Mouse (Mus musculus) activated CD4-positive, CD25-positive, alpha-beta regulatory T cell, adult 4 months (primary cell): ENCODE measurements at regions not wholly inside any gene's neighbourhood (a gene's known extent, or its start where the extent isn't known, plus 50 kb on each side); places are given as distances from the start of the nearest gene placed in this dataset.
"Not testable (repeated sequence)": the region's sequence is repeated elsewhere in the genome, so short reads cannot be mapped to it uniquely, and the experiment has no call there.

Source experiments
- ATAC-seq: one replicate; pipeline ENCODE4 v1.8.0; 2017

DNA sequence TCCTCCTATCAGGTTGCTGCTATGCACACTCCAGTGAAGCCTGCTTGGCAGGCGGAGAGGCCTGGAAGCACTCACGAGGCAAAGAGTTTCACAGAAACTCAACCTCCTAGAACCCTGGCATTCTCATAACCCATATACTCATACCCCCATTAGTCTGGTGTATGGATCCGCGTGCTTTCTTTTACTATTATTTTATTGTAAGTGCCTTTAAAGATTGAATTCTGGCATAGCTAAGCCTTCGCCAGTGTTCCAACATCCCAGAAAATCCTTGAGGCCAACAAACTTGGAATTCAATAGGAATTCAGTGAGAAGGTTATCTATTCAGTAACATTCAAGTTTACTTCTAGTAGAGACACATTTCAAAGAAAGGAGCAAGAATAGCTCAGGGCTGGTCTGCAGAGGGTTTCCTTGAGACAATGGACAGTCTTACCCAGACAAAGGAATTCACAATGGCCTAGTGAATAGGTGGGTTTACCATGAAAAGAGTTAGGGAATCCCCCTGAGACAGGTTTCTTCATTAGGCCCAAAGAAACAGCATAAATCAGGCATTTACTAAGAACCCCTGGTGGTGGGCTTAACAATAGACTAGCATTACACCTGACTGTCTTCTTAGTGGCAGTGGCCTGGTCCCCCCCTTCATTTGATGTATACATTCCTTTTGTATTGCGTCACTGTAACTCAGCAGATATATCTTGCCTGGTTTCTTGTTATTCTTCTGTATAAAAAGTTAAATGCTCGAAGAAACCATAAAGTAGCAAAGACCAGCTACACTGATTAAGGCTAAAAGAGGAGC lies 80.8 kb upstream of the Gm15446 start:
- ATAC-seq: not testable (repeated sequence)

DNA sequence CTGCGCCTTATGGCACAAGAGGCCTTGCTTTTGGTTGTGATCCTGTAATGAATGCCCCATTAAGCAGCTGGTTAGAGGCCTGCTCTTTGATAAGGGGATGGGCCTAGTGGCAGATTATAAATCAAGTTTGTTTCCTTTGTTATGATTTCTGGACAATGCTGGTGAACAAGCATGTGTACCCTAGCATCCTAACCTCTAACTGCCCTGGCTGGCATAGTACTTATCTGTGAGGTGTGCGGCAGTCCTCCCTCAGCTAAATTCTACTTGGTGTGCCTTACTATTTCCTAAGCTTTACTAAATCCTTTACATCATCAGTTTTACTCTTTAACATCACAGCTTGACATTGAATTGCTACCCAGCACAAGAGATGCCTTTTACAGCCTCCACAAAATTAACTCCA lies 79.0 kb upstream of the Gm15446 start:
- not testable (repeated sequence) for ATAC-seq

DNA sequence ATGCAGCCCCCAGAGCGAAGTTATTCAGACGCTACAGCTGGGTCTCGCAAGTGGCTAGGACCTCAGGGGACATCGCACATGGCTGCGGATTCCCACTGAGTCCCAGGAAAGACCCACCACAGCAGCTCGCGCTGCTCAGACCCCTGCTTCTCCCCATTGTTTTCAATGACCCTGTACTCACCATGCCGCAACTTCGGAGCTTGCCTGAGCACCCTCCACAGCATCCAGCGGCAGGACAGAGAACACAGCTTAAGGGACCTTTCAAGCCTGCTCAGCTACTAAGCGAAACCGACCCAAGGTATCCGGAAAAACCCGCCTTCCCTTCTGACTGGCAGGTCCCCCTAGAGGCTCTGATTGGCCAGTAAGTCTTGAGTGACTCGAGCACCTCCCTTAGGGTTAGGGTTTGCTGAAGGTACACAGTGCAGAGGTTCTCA lies 78.4 kb upstream of the Gm15446 start:
- ATAC-seq: peak; percentile 99

DNA sequence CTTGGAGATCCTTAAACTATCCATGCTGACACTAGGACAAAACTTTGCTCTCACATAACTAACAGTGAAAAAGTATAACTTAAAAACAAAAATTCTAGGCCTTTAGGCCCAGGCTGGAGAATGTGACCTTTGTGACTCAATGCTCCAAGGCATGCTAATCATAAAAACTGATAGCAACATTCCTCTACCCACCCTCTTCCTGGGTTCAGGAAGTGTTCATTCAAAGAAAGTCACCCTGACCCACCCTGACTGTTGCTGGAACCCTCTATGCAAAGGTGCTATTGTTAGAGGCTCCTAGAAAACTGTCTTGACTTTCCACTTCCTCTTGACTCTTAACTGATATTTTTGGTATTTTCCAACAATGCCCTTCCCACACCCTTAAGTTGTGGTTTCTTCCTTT lies 72.0 kb upstream of the Gm15446 start:
- ATAC-seq: not testable (repeated sequence)

DNA sequence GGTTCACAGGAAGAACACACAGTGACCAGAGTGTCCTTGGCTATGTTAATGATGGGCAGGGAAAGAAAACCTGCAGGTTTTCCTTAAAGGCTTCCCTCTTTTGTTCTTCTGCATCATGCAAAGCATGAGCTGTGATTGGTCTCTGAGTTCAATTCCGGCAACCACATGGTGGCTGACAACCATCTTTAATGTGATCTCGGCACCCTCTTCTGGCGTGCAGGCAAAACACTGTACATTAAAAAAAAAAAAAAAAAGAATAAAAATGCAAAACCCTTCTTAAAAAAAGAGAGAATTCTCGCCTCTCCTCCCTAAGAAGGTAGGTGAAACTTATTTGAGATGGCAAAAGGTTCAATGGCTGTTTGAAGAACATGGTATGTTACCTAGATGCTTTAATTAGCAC lies 62.8 kb upstream of the Gm15446 start:
- no peak for ATAC-seq

DNA sequence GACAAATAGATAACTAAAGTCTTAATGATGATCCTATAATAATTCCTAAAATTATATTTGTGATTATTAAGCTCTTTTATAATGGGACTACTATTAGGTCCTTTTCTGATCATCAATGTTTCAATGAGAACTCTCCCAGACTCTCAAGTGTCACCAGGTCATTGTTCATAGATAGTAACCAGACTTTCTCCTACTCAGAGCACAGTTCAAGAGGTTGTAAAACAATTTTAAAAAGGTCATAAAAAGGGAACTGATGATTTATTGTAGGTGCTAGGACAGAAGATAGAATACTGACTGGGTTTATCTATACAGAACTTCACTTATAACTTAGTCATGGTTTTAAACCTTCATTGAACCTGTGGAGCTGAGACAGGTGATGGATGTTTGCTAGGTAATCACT lies 58.7 kb upstream of the Gm15446 start:
- not testable (repeated sequence) for ATAC-seq

DNA sequence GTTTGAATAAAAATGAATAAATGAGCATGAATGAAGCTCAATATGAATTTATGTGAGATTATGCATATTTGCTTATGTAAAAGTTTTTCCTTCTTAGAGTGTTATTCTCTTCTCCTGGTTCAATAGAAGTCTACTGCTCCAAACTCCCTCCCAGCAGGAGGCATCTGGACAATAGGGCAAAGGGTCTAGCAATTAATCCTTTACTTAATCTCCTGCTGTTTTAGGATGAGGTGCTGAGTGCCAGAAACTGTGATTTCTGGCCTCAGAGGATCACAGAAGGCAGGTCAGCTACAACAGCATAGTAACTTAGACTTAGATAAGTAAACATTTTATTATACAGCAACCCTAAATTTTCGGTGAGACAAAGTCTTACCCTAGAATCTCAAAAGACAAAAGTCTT lies 57.6 kb upstream of the Gm15446 start:
- no peak for ATAC-seq

DNA sequence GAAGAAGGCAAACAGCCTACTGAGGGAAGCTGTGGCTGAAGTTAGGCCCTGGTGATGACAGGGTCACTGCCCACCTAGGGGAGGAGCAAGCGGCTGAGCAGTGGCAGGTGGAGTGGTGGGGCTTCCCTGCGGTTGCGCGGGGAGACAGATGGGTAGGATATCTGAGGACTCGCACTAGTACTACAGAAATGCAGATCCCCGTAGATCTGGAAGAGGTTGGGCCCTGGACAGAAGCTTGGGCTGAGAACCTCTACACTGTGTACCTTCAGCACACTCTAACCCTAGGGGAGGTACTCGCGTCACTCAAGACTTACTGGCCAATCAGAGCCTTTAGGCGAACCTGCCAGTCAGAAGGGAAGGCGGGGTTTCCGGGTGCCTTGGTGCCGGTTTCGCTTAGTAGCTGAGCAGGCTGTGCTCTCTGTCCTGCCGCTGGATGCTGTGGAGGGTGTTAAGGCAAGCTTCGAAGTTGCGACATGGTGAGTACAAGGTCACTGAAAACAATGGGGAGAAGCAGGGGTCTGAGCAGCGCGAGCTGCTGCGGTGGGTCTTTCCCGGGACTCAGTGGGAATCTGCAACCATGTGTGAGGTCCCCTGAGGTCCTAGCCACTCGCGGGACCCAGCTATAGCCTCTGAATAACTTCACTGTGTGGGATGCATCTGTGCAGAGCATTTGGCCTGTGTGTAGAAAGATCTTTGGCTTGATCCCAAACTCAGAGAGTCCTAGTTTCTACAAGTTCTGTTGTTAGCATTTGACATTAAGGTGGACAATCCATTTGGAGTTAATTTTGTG lies 56.7 kb upstream of the Gm15446 start:
- peak; percentile 100 for ATAC-seq

DNA sequence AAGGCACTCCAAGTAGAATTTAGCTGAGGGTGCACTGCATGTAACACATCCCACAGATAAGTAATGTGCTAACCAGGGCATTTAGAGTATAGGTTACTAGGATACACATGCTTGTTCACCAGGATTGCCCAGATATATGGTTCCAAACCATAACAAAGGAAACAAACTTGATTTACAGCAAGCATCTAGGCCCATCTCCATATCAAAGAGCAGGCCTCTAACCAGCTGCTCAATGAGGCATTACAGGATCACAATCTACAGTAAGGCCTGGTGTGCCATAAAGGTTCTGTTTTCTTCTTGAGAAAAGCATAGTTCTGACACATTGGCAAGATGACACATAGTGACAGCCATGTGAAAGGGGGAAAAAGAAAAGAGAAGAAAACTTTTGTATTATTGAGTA lies 56.0 kb upstream of the Gm15446 start:
- not testable (repeated sequence) for ATAC-seq
